Mouse (Mus musculus) heart, postnatal 36 days (tissue): ENCODE results near the gene Gadd45b. TPM values are rescaled to one million over a fixed set of nuclear protein-coding genes. Genes with fewer than 3 reads are reported as not detected.

Experiments used
- DNase-seq, 2 experiments: peaks; one replicate each; pipeline ENCODE4 v3.0.0; 2021 to 2022
- intact Hi-C: fragments of 180-260 bp; cut with DNase I; formaldehyde crosslinking; loops from one replicate; pipeline ENCODE4 v1.15.1; 2025
- total RNA-seq, 2 experiments: library from RNA; stranded (reverse); gene quantifications; 2 replicates each; pipeline ENCODE4 v1.2.3; 2021

Gadd45b gene
- total RNA-seq, 2 experiments from 2014 or later, result 11.0 to 18.7 TPM

DNA sequence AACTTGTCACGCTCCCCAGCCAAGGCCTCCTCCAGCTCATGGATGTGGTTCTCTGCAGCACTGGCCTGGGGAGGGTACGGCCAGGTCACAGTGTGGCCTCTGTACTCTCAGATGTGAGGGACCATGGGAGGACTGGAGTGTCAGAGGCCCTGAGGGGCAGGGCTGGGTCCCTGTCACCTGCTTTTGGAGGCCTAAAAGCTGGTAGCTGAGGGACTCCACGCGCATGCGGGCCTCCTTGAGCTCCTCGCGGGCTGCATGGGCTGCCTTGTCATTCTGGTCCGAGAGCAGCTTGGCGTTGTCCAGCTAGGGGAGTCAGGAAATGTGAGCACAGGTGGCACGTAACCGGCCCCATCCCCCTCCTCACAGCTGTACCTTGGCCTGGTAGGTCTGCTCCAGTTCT is 25.2 kb upstream of the Gadd45b start:
- intact Hi-C loops, result loop anchor here (10.0 kb wide), 1 partner anchor 590 kb away; the partner anchor contains the start of gene Ncln
- DNase-seq, result no peak

DNA sequence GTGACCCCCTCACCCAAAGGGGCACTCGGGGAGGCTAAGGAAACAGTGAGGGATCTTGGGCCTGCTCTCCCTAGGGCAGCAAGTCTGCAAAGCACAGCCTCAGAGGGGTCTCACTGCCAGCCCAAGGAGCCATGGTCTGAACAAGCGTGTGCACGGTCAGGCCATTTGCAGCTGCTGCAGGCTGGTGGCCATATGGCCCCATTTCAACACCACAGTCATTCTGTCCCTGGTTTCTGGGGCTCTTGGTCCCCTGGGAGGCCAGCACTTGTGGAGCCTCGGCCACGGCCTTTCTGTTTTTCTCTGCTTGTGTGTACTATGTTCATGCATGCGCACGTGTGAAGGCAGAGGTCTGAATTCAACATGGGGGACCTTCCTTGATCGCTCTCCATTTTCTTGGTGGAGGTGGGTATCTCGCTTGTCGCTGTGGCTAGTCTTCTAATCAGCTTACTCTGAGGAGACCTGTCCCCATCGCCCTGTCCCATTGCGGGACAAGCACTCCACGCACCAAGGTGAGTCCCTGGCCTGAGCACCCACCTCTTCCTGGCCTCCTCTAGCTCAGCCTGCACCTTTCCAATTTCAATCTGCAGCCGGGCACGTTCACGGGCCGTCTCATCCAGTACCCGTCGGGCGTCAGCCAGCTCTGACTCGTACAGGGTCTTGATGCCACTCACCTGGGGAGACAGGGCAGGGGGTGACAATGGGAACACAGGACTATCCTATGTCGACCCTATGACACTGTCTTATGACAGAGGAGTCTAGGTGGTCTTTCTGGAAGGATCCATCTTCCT is 20.3 kb upstream of the Gadd45b start:
- intact Hi-C loops, result loop anchor here (10.0 kb wide), 1 partner anchor 585 kb away; the partner anchor contains the start of gene Ncln

DNA sequence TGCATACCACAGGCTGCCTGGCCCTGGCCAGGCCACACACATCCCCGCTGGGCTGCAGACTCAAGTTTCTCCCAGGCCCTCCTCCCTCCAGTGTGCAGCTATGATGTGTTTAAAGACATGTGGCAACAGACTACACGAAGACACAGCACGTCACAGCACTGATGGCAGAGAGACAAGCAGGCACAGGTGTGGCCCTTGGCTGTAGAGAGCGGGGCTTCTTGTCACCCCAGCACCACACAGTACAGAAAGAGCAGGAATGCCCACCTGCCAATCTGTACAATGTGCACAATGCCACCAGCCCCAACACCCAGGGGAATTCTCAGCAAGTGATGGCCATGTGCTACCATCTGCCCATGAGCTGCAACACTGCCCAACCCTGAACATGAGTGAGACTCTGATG is 18.5 kb upstream of the Gadd45b start:
- intact Hi-C loops, result no loop called here
- no peak for DNase-seq

More for the DNA sequence above, 20.3 kb upstream of the Gadd45b start:
- no peak for DNase-seq

GRCm38 (mm10) chr10:80911891-80912290 is 18.0 kb upstream of the Gadd45b start:
- DNase-seq, result no peak
- intact Hi-C loops, result no loop called here

DNA sequence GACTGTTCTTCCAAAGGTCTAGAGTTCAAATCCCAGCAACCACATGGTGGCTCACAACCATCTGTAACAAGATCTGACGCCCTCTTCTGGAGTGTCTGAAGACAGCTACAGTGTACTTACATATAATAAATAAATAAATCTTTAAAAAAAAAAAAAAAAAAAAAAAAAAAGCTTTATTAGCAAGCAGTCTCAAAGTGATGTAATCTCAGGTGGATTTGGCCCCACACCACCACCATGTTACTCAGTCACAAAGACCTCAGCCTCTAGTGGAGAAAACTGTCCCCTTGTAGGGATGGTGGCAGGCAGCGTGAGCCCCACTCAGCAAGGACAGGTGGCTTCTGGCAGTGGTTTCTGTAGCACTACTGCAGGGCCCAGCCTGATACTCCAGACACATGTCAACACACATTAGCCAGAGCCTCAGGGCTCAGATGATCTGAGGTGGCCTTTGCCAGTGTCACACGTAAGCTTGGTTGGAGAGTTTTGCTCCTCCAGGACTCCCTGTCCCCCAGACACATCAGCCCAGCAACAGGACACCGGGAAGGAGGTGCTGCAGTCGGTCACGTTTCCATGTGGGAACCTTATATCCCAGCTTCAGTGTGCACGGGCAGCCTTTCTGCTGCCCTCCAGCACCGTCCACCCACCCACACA is 16.4 kb upstream of the Gadd45b start:
- intact Hi-C loops, result no loop called here
- DNase-seq, result no peak

DNA sequence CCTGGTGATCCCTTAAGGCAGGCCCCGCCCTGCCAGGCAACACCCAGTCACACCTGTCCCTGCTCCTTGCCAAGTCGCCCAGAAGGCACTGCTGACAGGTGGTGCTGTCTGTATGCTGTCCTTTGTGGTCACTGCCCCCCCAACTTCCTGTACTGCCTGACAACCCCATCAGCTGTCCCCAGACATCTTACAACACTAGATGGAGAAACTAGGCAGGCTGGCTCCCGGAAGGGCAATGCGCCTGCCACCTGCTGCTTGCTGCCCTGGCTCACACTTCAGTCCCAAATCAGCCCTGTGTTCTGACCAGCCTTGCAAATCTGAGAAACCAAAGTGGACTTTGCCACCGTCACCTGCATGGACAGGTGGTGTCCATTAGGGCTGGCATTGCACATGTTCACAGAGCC is 15.6 kb upstream of the Gadd45b start:
- intact Hi-C loops, result no loop called here
- no peak for DNase-seq

DNA sequence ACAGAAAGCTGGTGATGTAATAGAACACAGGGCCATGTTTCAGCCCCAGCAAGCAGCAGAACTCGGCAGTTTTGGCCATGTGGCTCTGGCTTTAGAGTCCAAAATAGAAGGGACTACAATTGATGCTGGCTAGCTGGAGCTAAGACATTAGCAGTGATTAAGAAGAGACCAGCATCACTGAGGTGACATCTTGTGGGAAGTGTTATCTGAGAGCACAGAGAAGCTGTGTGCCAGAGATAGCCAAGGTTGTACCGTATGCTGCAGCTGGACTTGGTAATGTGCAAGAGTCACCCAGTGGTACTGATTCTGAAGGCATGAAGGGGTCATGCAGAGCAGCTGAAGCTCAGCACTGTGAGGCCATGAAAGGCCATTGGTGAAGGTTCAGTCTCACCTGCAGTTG is 14.6 kb upstream of the Gadd45b start:
- no peak for DNase-seq
- intact Hi-C loops, result no loop called here

DNA sequence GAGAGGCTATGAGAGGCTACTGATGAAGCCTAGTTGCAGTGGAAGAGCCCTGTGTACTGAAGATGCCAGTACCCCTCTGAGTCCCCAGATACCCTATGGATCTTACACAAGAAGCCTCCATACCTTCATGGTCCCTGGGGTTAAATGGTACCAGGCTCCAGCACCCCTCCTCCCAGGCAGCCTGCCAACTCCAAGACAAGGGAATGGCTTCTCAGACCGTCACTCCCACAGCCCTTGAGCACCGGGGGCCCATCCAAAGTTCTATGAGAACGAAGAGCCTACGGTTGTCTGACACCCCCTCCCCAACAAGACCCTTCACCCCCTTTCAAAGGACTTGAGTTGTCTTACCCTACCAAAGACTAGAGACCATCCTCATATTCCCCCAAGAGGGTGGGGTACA is 14.1 kb upstream of the Gadd45b start:
- no peak for DNase-seq
- intact Hi-C loops, result no loop called here

DNA sequence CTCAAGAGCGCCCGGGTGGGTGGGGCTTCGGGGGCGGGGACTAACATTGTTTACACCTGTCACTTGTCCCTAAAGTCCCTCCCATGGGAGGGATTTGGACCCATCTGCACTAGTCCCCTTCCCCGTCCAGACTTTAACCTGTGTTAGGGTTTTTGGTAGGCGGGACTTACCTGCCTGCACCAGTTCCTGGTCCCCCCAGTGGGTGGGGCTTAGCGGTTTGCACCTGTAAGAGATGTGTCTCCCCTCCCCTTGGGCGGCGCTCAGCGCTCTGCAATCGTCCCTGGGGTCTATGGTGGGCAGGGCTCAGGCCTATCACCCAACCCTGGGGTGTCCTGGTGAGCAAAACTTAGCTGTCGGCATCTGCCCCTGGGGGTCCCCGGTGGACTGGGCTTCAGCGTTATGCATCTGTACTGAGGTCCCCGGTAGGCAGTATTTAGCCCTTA is 12.5 kb upstream of the Gadd45b start:
- no peak for DNase-seq
- intact Hi-C loops, result no loop called here

DNA sequence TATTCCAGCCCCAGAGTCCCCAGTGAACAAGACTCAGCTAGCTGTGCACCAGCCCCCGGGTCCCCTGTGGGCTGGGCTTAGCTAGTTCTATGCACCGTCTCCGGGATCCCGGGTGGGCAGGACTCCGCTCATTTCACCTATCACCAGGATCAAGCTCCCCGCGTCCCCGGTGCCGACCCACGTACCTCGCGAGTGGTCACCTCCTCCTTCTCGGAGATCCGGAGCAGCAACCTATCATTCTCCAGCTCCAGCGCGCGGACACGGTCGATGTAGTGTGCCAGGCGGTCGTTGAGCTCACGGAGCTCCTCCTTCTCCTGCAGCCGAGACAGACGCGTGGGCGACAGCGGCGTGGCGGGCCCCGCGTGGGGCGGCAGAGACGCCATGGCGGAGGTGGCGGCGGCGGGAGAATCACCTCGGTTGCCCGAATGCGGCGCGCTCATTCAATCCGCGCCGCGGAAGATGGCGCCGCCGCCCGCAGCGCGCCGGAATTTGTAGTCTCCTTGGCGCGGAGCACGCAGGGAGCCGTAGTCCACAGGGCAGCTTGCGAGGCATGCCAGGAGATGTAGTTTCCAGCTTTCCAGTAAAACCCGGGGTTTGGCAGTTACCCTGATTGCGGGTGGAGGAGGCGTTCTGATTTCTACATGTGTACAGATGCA is 12.0 kb upstream of the Gadd45b start, which contains the start of gene Lmnb2:
Lmnb2 (minus strand) TSS at position 467 of the 656 bp plus-strand sequence.
- intact Hi-C loops, result no loop called here
- DNase-seq, result peak; percentile 69 to 75

DNA sequence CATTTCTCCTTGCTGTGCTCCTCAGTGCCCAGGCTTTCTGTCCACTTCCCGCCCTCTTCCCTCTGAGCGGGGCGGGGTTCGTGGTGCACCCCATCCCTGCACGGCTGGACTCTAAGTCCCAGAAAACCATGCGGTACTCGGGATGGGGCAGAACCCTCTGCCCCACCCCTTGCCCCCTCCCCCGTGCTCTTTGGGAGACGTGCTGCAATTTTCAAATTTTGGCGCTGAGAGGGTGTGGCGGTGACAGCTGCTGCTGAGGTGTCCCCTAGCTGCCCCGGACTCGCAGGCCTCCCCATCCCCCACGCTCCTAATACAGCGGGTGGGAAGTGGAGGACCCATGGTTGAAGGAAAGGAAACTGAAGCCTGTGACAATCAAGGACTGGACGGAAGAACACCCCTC is 8.0 kb upstream of the Gadd45b start:
- no peak for DNase-seq
- intact Hi-C loops, result no loop called here

GRCm38 (mm10) chr10:80925472-80925871 is 4.4 kb upstream of the Gadd45b start:
- intact Hi-C loops, result loop anchor here (5.0 kb wide), 1 partner anchor 38 kb away; no protein-coding TSS in a partner anchor
- no peak for DNase-seq

DNA sequence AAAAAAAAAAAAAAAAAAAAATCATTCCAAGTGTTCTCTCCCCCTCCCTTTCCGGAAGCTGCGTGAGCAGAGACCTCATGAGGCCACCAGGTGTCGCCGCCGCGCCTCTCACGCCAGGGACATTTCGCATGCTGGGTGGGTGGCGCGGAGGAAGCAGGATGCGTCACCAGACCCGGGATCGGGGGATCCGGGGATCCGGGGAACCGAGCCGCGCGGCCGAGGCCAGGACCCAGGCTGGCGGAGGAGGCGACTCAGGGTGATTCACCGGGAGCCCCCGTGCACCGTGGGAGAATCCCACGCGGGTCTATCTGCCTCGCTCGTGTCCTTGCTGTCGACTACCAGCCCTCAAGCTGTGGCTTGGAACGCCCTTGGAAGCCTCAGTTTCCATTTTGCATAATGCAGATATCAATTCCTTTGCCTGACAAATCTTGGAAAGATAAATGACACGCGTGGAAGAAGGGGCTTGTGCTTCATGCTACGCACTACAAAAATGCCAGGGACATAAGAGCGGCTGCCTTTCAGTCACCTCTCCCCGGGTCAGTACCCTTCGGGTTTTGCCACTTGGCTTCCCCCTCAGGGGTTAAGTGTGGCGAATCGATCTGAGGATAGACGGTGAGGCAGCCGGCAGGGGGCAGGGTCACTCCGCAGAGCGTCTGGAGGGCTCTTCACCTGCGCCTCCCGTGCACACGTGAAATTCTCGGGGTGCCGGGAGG is 1.1 kb upstream of the Gadd45b start:
- peak; percentile 90 to 91 for DNase-seq
- intact Hi-C loops, result loop anchor here (1.0 to 5.0 kb wide), 2 partner anchors 41 to 60 kb away; no protein-coding TSS in a partner anchor

DNA sequence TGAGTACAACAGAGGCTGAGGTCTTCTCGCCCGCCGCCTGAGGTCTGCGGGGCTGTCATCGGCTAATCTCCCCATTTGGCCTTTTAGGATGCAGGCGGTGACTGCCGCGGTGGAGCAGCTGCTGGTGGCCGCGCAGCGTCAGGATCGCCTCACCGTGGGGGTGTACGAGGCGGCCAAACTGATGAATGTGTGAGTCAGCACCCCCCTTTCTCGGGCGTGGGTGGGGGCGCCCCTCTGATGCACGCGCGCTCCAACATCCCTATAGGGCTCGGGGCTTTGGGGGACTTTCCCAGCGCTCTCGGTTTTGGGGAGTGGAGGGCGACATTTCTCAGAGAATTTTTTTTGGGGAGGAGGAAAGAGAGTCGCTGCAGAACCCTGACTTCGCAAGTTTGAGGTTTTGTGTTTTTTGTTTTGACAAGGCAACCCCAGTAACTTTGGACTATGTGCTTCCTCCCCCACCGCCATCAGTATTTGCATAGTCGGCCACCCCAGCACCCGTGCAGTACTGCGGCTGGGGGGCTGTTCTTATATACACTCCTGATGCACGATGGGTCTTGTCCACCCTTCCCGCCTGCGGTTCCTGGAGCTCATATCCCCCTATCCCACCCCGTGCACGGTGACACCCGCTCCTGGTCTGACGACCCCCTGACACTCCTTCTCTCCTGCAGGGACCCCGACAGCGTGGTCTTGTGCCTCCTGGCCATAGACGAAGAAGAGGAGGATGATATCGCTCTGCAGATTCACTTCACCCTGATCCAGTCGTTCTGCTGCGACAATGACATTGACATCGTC is 684 bp downstream of the Gadd45b start:
- DNase-seq, result peak; percentile 42 to 52
- intact Hi-C loops, result loop anchor here (1.0 kb wide), 1 partner anchor 25 kb away; no protein-coding TSS in a partner anchor

DNA sequence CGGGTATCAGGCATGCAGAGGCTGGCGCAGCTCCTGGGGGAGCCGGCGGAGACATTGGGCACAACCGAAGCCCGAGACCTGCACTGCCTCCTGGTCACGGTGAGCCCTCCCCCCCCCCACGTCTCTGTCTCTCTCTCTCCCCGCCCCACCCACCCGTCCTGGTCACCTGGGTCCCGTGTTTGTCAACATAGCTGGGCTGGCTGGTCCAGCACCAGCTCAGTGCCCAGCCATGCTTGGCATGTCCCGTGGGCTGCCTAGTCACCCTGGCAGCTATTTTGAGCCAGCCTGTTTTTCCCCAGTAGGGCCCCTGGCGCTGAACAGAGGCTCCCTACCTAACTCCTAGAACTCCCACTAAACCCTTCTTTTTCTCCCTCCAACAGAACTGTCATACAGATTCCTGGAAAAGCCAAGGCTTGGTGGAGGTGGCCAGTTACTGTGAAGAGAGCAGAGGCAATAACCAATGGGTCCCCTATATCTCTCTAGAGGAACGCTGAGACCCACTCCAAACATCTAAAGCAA is 1.3 kb downstream of the Gadd45b start:
- intact Hi-C loops, result no loop called here
- peak in 1 of 2 experiments; percentile 66 for DNase-seq

DNA sequence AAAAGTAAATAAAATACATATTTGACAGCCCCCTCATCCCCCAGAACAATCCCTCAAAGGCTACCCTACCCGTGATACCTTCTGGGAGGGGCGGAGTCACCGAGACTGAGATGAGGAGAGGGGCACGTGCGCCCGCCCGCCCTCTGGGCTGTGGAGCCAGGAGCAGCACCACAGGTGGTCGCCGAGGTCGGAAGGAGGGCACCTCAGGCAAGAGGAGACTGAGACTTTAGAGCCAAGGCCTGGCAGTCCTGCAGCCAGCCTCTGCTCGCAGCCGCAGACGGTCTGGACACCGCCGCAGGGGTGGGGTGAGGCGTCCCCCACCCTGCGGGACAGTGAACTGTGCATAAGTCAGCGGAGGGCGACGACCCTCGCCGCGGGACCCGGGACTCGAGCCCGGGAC is 1.8 kb downstream of the Gadd45b start:
- no peak for DNase-seq
- intact Hi-C loops, result no loop called here

DNA sequence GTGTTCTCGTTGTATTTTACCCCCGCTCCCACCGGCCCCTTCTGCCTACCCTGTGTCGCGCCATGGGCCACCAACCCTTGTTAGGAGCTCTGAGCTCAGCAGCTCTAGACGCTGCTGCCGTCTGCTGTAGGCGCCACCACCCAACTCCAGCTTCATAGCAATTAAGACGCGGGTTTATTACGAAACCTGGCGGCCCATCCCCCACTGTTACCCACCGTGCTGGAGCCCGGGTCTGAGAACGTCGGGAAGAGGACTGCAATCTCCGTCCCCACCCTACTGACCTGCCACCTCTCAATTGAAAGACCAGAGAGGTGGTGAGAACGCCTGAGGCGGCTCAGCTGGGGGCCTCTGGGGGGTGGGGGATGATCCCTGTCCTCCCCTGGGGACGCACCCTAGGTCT is 2.3 kb downstream of the Gadd45b start:
- peak in 1 of 2 experiments; percentile 41 for DNase-seq
- intact Hi-C loops, result no loop called here

GRCm38 (mm10) chr10:80932700-80933420 is 3.0 kb downstream of the Gadd45b start:
- intact Hi-C loops, result no loop called here
- DNase-seq, result no peak
